Mouse (Mus musculus) lung, adult 18-20 months (tissue): ENCODE data around the gene Mpv17l2.

Experiments used
- DNase-seq, 2 experiments: peaks; one replicate each; pipeline ENCODE4 v3.0.0; 2022; ENCODE audit warnings: mixed read lengths in 2 of 2

Mpv17l2 gene

GRCm38 (mm10) chr8:70790846-70791245, 30.1 kb upstream of the Mpv17l2 start:
- no peak for DNase-seq

GRCm38 (mm10) chr8:70789046-70789445, 28.3 kb upstream of the Mpv17l2 start:
- no peak for DNase-seq

GRCm38 (mm10) chr8:70787941-70788667, 27.4 kb upstream of the Mpv17l2 start:
- DNase-seq, result peak; percentile 60 to 63

GRCm38 (mm10) chr8:70787051-70787445, 26.3 kb upstream of the Mpv17l2 start:
- DNase-seq, result no peak

GRCm38 (mm10) chr8:70786291-70787050, 25.7 kb upstream of the Mpv17l2 start:
- DNase-seq, result no peak

- DNase-seq, result no peak
Observed at GRCm38 (mm10) chr8:70780093-70780492, 19.3 kb upstream of the Mpv17l2 start.

- peak; percentile 95 to 97 for DNase-seq
Observed at GRCm38 (mm10) chr8:70776496-70777444, 16.0 kb upstream of the Mpv17l2 start, which contains the start of gene Pik3r2. Gene Pik3r2 (minus strand): TSS chr8:70776713.

GRCm38 (mm10) chr8:70775851-70776495, 15.2 kb upstream of the Mpv17l2 start:
- no peak for DNase-seq

- DNase-seq, result no peak
Observed at GRCm38 (mm10) chr8:70775227-70775626, 14.5 kb upstream of the Mpv17l2 start.

- DNase-seq, result no peak
Observed at GRCm38 (mm10) chr8:70774740-70775139, 14.0 kb upstream of the Mpv17l2 start.

- DNase-seq, result peak; percentile 85 to 87
Observed at GRCm38 (mm10) chr8:70773833-70774232, 13.1 kb upstream of the Mpv17l2 start.

- DNase-seq, result no peak
Observed at GRCm38 (mm10) chr8:70773410-70773809, 12.7 kb upstream of the Mpv17l2 start.

- DNase-seq, result no peak
Observed at GRCm38 (mm10) chr8:70772890-70773289, 12.1 kb upstream of the Mpv17l2 start.

GRCm38 (mm10) chr8:70772075-70772474, 11.3 kb upstream of the Mpv17l2 start:
- no peak for DNase-seq

GRCm38 (mm10) chr8:70771217-70771616, 10.5 kb upstream of the Mpv17l2 start:
- DNase-seq, result no peak

- no peak for DNase-seq
Observed at GRCm38 (mm10) chr8:70770748-70771147, 10.0 kb upstream of the Mpv17l2 start.

GRCm38 (mm10) chr8:70769858-70770257, 9.1 kb upstream of the Mpv17l2 start:
- DNase-seq, result no peak

- DNase-seq, result peak; percentile 92 to 95
Observed at GRCm38 (mm10) chr8:70769359-70769758, 8.6 kb upstream of the Mpv17l2 start.

- DNase-seq, result peak; percentile 54 to 67
Observed at GRCm38 (mm10) chr8:70768956-70769355, 8.2 kb upstream of the Mpv17l2 start.

- peak in 1 of 2 experiments; percentile 72 for DNase-seq
Observed at GRCm38 (mm10) chr8:70768231-70768776, 7.6 kb upstream of the Mpv17l2 start.

- no peak for DNase-seq
Observed at GRCm38 (mm10) chr8:70767503-70767902, 6.8 kb upstream of the Mpv17l2 start.
